15 mouse cellular contexts compared by ENCODE assay signal in the genomic region with DNA sequence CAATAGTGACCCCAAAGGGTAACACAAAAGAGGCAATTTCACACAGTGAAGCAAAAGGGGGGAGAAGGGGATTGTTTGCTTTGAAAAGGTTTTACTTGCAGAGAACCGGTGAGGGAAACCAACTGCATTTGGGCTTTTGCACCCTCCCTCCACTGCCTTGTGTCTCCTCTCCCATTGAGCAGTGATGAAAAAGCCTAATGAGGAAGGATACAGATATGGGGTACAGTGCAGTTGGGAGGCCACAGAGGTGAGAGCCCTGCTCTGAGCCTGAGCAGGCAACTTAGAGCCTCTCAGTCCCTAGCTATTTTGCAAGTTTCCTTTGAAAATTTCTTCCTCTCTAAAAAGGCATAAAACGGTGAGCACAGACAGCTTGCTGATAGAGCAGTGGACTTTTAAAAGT.
DNase-seq lines count a peak whose midpoint lies in the region; ATAC-seq and TF ChIP-seq lines count a peak whose summit lies in the region.
"Had no signal": no experiment of that assay in that cellular context is flagged by ENCODE, and none has a peak within 500 bp of the region (broad histone marks: within the 10 kb centered on the region; RNA-seq: fewer than 3 reads in every experiment).

No protein-coding gene starts in this region.

- no peaks in the 10 kb centered on the region for H3K27me3 ChIP-seq in embryonic facial prominence, embryonic 10.5 days (replicated peaks; ENCODE audit: low read depth, poor library complexity, severe bottlenecking)
- H3K27me3 ChIP-seq in forebrain, embryonic 16.5 days (replicated peaks; ENCODE audit: control insufficient read depth, insufficient read depth, low read length), result no peaks in the 10 kb centered on the region
- no peaks in the 10 kb centered on the region for H3K27me3 ChIP-seq in hindbrain, postnatal 0 days (ENCODE audit: insufficient read depth, low read length)
- H3K27me3 ChIP-seq in midbrain, embryonic 15.5 days (replicated peaks), result no peaks in the 10 kb centered on the region
- H3K27me3 ChIP-seq: embryonic facial prominence, embryonic 15.5 days; liver, embryonic 13.5 days had no signal

- peak overlapping the region; percentile 10; the same call in 1 of the 2 replicates for H3K27ac ChIP-seq in embryonic facial prominence, embryonic 10.5 days (replicated peaks)
- H3K27ac ChIP-seq in forebrain, embryonic 16.5 days (ENCODE audit: low read length), result peak overlapping the region; percentile 26; the same call in 1 of the 2 replicates
- peak overlapping the region; percentile 32; the same call in 1 of the 2 replicates for H3K27ac ChIP-seq in hindbrain, postnatal 0 days
- H3K27ac ChIP-seq in midbrain, embryonic 15.5 days, result peak overlapping the region; percentile 68
- H3K27ac ChIP-seq: embryonic facial prominence, embryonic 15.5 days; liver, embryonic 13.5 days; stomach, postnatal 0 days had no signal

- 38% methylated on average over 2 of the region's 2 CpGs for WGBS in embryonic facial prominence, embryonic 10.5 days
- 6% methylated on average over 2 of the region's 2 CpGs for WGBS in forebrain, embryonic 16.5 days
- WGBS in hindbrain, postnatal 0 days, result 16% methylated on average over 2 of the region's 2 CpGs
- 11% methylated on average over 2 of the region's 2 CpGs for WGBS in midbrain, embryonic 15.5 days

- no peak overlapping the region for H3K4me2 ChIP-seq in forebrain, embryonic 16.5 days (ENCODE audit: low read length)
- H3K4me2 ChIP-seq in hindbrain, postnatal 0 days (ENCODE audit: low read depth, low read length), result no peak overlapping the region
- no peak overlapping the region for H3K4me2 ChIP-seq in midbrain, embryonic 15.5 days
- H3K4me2 ChIP-seq: embryonic facial prominence, embryonic 15.5 days; liver, embryonic 13.5 days had no signal

- H3K36me3 ChIP-seq in embryonic facial prominence, embryonic 10.5 days (replicated peaks), result no peaks in the 10 kb centered on the region
- H3K36me3 ChIP-seq in forebrain, embryonic 16.5 days (ENCODE audit: control insufficient read depth, insufficient read depth), result no peaks in the 10 kb centered on the region
- no peaks in the 10 kb centered on the region for H3K36me3 ChIP-seq in hindbrain, postnatal 0 days (ENCODE audit: insufficient read depth, low read length)
- H3K36me3 ChIP-seq in midbrain, embryonic 15.5 days (replicated peaks), result no peaks in the 10 kb centered on the region
- H3K36me3 ChIP-seq: embryonic facial prominence, embryonic 15.5 days; liver, embryonic 13.5 days had no signal

- no peak for DNase-seq in embryonic facial prominence, embryonic 10.5 days (ENCODE audit: low spot score)
- DNase-seq in hindbrain, postnatal 0 days (ENCODE audit: low spot score), result no peak
- no peak for DNase-seq in kidney, postnatal 14 days
- no peak for DNase-seq in ovary, postnatal 10 days (ENCODE audit: low spot score)
- no peak for DNase-seq in cerebellum, adult 11-12 months
- no peak for DNase-seq in cerebellum, postnatal 25 days
- DNase-seq: kidney, adult 8-10 months; liver, embryonic 13.5 days; thymus, postnatal 14 days had no signal

- H3K9me3 ChIP-seq in embryonic facial prominence, embryonic 10.5 days, result no peaks in the 10 kb centered on the region
- H3K9me3 ChIP-seq in forebrain, embryonic 16.5 days (ENCODE audit: control insufficient read depth, low read length), result peaks cover 2% of the 10 kb centered on the region; the same call in 1 of the 2 replicates
- H3K9me3 ChIP-seq in hindbrain, postnatal 0 days (ENCODE audit: low read length), result no peaks in the 10 kb centered on the region
- H3K9me3 ChIP-seq in midbrain, embryonic 15.5 days, result no peaks in the 10 kb centered on the region
- H3K9me3 ChIP-seq: embryonic facial prominence, embryonic 15.5 days had no signal

- peaks cover 8% of the 10 kb centered on the region for H3K4me1 ChIP-seq in embryonic facial prominence, embryonic 10.5 days
- H3K4me1 ChIP-seq in forebrain, embryonic 16.5 days (replicated peaks; ENCODE audit: control insufficient read depth, insufficient read depth, low read length), result no peaks in the 10 kb centered on the region
- 0 out of 2 replicates have a peak, but pooled peaks cover 3% of the 10 kb centered on the region for H3K4me1 ChIP-seq in hindbrain, postnatal 0 days (ENCODE audit: insufficient read depth, low read length)
- H3K4me1 ChIP-seq in midbrain, embryonic 15.5 days, result peaks cover 12% of the 10 kb centered on the region
- H3K4me1 ChIP-seq: embryonic facial prominence, embryonic 15.5 days; liver, embryonic 13.5 days had no signal

- ATAC-seq in forebrain, embryonic 16.5 days, result no peak
- no peak for ATAC-seq in hindbrain, postnatal 0 days
- peak; percentile 83 for ATAC-seq in midbrain, embryonic 15.5 days (replicated peaks)
- ATAC-seq: activated CD4-positive, CD25-positive, alpha-beta regulatory T cell, adult 4 months; lung, postnatal 0 days had no signal

- TF ChIP-seq CTCF in hindbrain, postnatal 0 days (IDR thresholded peaks at IDR 0.05; ENCODE audit: low read depth), result no peak

- no peak overlapping the region for H3K4me3 ChIP-seq in embryonic facial prominence, embryonic 10.5 days
- no peak overlapping the region for H3K4me3 ChIP-seq in forebrain, embryonic 16.5 days (replicated peaks; ENCODE audit: low read length)
- H3K4me3 ChIP-seq in hindbrain, postnatal 0 days (ENCODE audit: low read length), result no peak overlapping the region
- no peak overlapping the region for H3K4me3 ChIP-seq in midbrain, embryonic 15.5 days
- H3K4me3 ChIP-seq: embryonic facial prominence, embryonic 15.5 days; liver, embryonic 13.5 days had no signal

- H3K9ac ChIP-seq in forebrain, embryonic 16.5 days (replicated peaks; ENCODE audit: low read depth, low read length), result no peak overlapping the region
- H3K9ac ChIP-seq in hindbrain, postnatal 0 days (replicated peaks; ENCODE audit: low read length), result no peak overlapping the region
- H3K9ac ChIP-seq in midbrain, embryonic 15.5 days, result no peak overlapping the region
- H3K9ac ChIP-seq: embryonic facial prominence, embryonic 15.5 days; liver, embryonic 13.5 days had no signal

Comparison
In these comparisons a context has a peak if more than half of its experiments do, and no peak if none do; other contexts are left out.
1. H3K27ac ChIP-seq: peak in every context shown above with its lines; median percentile 68 in midbrain, embryonic 15.5 days; 32 in hindbrain, postnatal 0 days; 26 in forebrain, embryonic 16.5 days; 10 in embryonic facial prominence, embryonic 10.5 days.